Mouse (Mus musculus) MEL (cell line): Measurements from ENCODE around the gene A730015C16Rik. TPM values are rescaled to one million over a fixed set of nuclear protein-coding genes. Genes with fewer than 3 reads are reported as not detected.
A peak's percentile ranks its signal among the peaks of the same experiment; 100 is the strongest.

Source experiments
- DNase-seq: peaks from one replicate; pipeline ENCODE4 v3.0.0; 2011; ENCODE audit warnings: low read depth, low spot score
- H3K27ac ChIP-seq: 2 replicates; pipeline ENCODE4 v1.5.1; 2012; ENCODE audit warnings: low read depth, mild to moderate bottlenecking, control low read depth, low read length, moderate library complexity; ENCODE audit not compliant: control insufficient read depth
- H3K27me3 ChIP-seq, 2 experiments: fragments of 150-350 bp in 1 of 2; sonication (generic) in 1 of 2; 2 replicates each; pipeline ENCODE4 v1.6.1; 2012; ENCODE audit warnings: low read length in 2 of 2, mild to moderate bottlenecking in 2 of 2, improper control_type of control experiment in 1 of 2, moderate library complexity in 1 of 2; ENCODE audit not compliant: insufficient read depth in 2 of 2, control insufficient read depth in 1 of 2
- H3K36me3 ChIP-seq, 2 experiments: 2 replicates each; pipeline ENCODE4 v1.6.1; 2012 to 2014; ENCODE audit warnings: low read length in 2 of 2, improper control_type of control experiment in 1 of 2, inconsistent platforms in 1 of 2, mild to moderate bottlenecking in 1 of 2; ENCODE audit not compliant: insufficient read depth in 2 of 2, control insufficient read depth in 1 of 2
- H3K4me1 ChIP-seq, 2 experiments: fragments of 150-350 bp in 1 of 2; sonication (generic) in 1 of 2; 2 replicates each; pipeline ENCODE4 v1.6.1; 2012; ENCODE audit warnings: low read length in 2 of 2, improper control_type of control experiment in 1 of 2, mild to moderate bottlenecking in 1 of 2; ENCODE audit not compliant: insufficient read depth in 2 of 2, control insufficient read depth in 1 of 2
- H3K4me3 ChIP-seq, 2 experiments: fragments of 150-350 bp in 1 of 2; sonication (generic) in 1 of 2; 2 replicates each; pipeline ENCODE4 v1.5.1; 2012; ENCODE audit warnings: low read depth in 2 of 2, low read length in 2 of 2, mild to moderate bottlenecking in 2 of 2, moderate library complexity in 2 of 2, control low read depth in 1 of 2, improper control_type of control experiment in 1 of 2; ENCODE audit not compliant: control insufficient read depth in 1 of 2, insufficient read depth in 1 of 2
- H3K79me2 ChIP-seq: 2 replicates; pipeline ENCODE4 v1.6.1; 2012; ENCODE audit warnings: mild to moderate bottlenecking, low read length, moderate library complexity; ENCODE audit not compliant: control insufficient read depth, poor library complexity, insufficient read depth
- H3K9ac ChIP-seq: 2 replicates; pipeline ENCODE4 v1.6.1; 2012; ENCODE audit warnings: low read depth, mild to moderate bottlenecking, control low read depth, low read length, moderate library complexity; ENCODE audit not compliant: control insufficient read depth, poor library complexity, severe bottlenecking
- H3K9me3 ChIP-seq: fragments of 150-350 bp; sonication (generic); replicated peaks from 2 replicates; pipeline ENCODE4 v1.6.1; 2012; ENCODE audit warnings: mild to moderate bottlenecking, low read length, improper control_type of control experiment, moderate library complexity; ENCODE audit not compliant: insufficient read depth
- CHD1 ChIP-seq: IDR thresholded peaks from 2 replicates; pipeline ENCODE4 v1.6.1; 2012; ENCODE audit warnings: low read depth, mild to moderate bottlenecking, inconsistent platforms, low read length, improper control_type of control experiment
- CHD2 ChIP-seq: IDR thresholded peaks from 2 replicates; pipeline ENCODE4 v1.6.1; 2011; ENCODE audit warnings: low read length, improper control_type of control experiment
- CTCF ChIP-seq, 3 experiments: IDR thresholded peaks in 2 of 3; conservative IDR thresholded peaks in 1 of 3; 2 replicates each; pipeline ENCODE4 v1.5.1; 2011 to 2012; ENCODE audit warnings: low read length in 3 of 3, low read depth in 2 of 3, mild to moderate bottlenecking in 2 of 3, improper control_type of control experiment in 1 of 3, inconsistent platforms in 1 of 3, mixed read lengths in 1 of 3, moderate library complexity in 1 of 3; ENCODE audit not compliant: control insufficient read depth in 1 of 3, insufficient read depth in 1 of 3, poor library complexity in 1 of 3, severe bottlenecking in 1 of 3
- ELF1 ChIP-seq: IDR thresholded peaks from 2 replicates; pipeline ENCODE4 v1.6.1; 2014; ENCODE audit warnings: low read depth, mild to moderate bottlenecking, inconsistent platforms, low read length, improper control_type of control experiment, moderate library complexity
- EP300 ChIP-seq, 2 experiments: IDR thresholded peaks; 2 replicates each; pipeline ENCODE4 v1.6.1; 2011; ENCODE audit warnings: improper control_type of control experiment in 2 of 2, low read length in 2 of 2, low read depth in 1 of 2, mild to moderate bottlenecking in 1 of 2
- JUND ChIP-seq: IDR thresholded peaks from 2 replicates; pipeline ENCODE4 v1.6.1; 2011; ENCODE audit warnings: low read depth, mild to moderate bottlenecking, improper control_type of control experiment, low read length
- MEF2A ChIP-seq: IDR thresholded peaks from 2 replicates; pipeline ENCODE4 v1.6.1; 2014; ENCODE audit warnings: low read depth, mild to moderate bottlenecking, inconsistent platforms, low read length, improper control_type of control experiment; ENCODE audit not compliant: poor library complexity, insufficient replicate concordance, severe bottlenecking; ENCODE audit errors: extremely low read depth
- POLR2AphosphoS5 ChIP-seq: IDR thresholded peaks from 2 replicates; pipeline ENCODE4 v1.6.1; 2012; ENCODE audit warnings: low read depth, borderline replicate concordance, mild to moderate bottlenecking, inconsistent platforms, low read length, moderate library complexity, mixed read lengths
- TAL1 ChIP-seq: IDR thresholded peaks from 2 replicates; pipeline ENCODE4 v1.6.1; 2012; ENCODE audit warnings: mild to moderate bottlenecking, inconsistent platforms, low read length, moderate library complexity, mixed read lengths
- USF2 ChIP-seq, 2 experiments: IDR thresholded peaks; 2 replicates each; pipeline ENCODE4 v1.6.1; 2011 to 2012; ENCODE audit warnings: improper control_type of control experiment in 2 of 2, low read length in 2 of 2, borderline replicate concordance in 1 of 2, inconsistent platforms in 1 of 2, low read depth in 1 of 2, mild to moderate bottlenecking in 1 of 2; ENCODE audit not compliant: insufficient read depth in 1 of 2
- ZKSCAN1 ChIP-seq: IDR thresholded peaks from 2 replicates; pipeline ENCODE4 v1.6.1; 2012; ENCODE audit warnings: low read depth, mild to moderate bottlenecking, inconsistent platforms, low read length, improper control_type of control experiment, moderate library complexity
- ZMIZ1 ChIP-seq: IDR thresholded peaks from 2 replicates; pipeline ENCODE4 v1.6.1; 2012; ENCODE audit warnings: low read depth, mild to moderate bottlenecking, inconsistent platforms, low read length, improper control_type of control experiment, moderate library complexity
- ZNF384 ChIP-seq: IDR thresholded peaks from 2 replicates; pipeline ENCODE4 v1.6.1; 2012; ENCODE audit warnings: low read depth, mild to moderate bottlenecking, inconsistent platforms, low read length, improper control_type of control experiment
- polyA plus RNA-seq, 2 experiments: library from polyadenylated mRNA; stranded (reverse) in 1 of 2; unstranded in 1 of 2; fragments of >175 nt in 1 of 2; fragments of >200 nt in 1 of 2; gene quantifications; 2 replicates each; pipeline versions ENCODE4 v1.2.1 to v1.2.4; 2012; ENCODE audit warnings: low replicate concordance in 2 of 2, low read depth in 1 of 2; ENCODE audit not compliant: insufficient read length in 2 of 2, insufficient read depth in 1 of 2, missing spikeins in 1 of 2
- total RNA-seq: library from RNA; depleted of rRNA; stranded (reverse); fragments of 300-350 nt; gene quantifications from 2 replicates; pipeline ENCODE4 v1.2.3, GENCODE M21; 2012

The A730015C16Rik gene
- total and polyA plus RNA-seq, 3 experiments: 0.56 to 11.6 TPM; not detected in 1

GRCm38 (mm10) chr4:108835496-108835895 is 12.9 kb downstream of the A730015C16Rik start:
- no peaks in the 10 kb centered on the region for H3K9me3 ChIP-seq
- peak; percentile 61 for DNase-seq
- H3K27ac ChIP-seq: peak overlapping the region; percentile 82
- peaks cover 0 to 24% of the 10 kb centered on the region in 2 experiments; a peak in 2 of 4 replicates for H3K36me3 ChIP-seq
- H3K4me1 ChIP-seq: peaks cover 5 to 9% of the 10 kb centered on the region in 2 experiments
- peak overlapping the region; percentile 67 for H3K9ac ChIP-seq
- no peak for TF ChIP-seq ZKSCAN1
- no peak for TF ChIP-seq POLR2AphosphoS5
- TF ChIP-seq ZMIZ1: no peak
- TF ChIP-seq JUND: no peak
- no peak for TF ChIP-seq ELF1
- no peak for TF ChIP-seq CTCF (IDR thresholded peaks at IDR 0.05 in 2 of 3, conservative IDR thresholded peaks at IDR 0.05 in 1 of 3; ENCODE audit: control insufficient read depth in 1 of 3, insufficient read depth in 1 of 3, low read depth in 2 of 3, low read length in 3 of 3, poor library complexity in 1 of 3, severe bottlenecking in 1 of 3)
- no peak for TF ChIP-seq MEF2A
- TF ChIP-seq CHD2: no peak
- no peak for TF ChIP-seq ZNF384
- TF ChIP-seq TAL1: no peak
- TF ChIP-seq USF2 (IDR thresholded peaks at IDR 0.05; ENCODE audit: borderline replicate concordance in 1 of 2, insufficient read depth in 1 of 2, low read depth in 1 of 2, low read length in 2 of 2): no peak
- no peak for TF ChIP-seq EP300 (IDR thresholded peaks at IDR 0.05; ENCODE audit: low read depth in 1 of 2, low read length in 2 of 2)
- H3K27me3 ChIP-seq: no peaks in the 10 kb centered on the region
- H3K4me3 ChIP-seq: peak overlapping the region; percentile 79 to 89
- H3K79me2 ChIP-seq: peaks cover 35% of the 10 kb centered on the region

- Histone ChIP-seq H3K27ac (peak overlapping the region; percentile 82), H3K27me3 (no peaks in the 10 kb centered on the region), H3K36me3 (peaks cover 0 to 24% of the 10 kb centered on the region in 2 experiments; a peak in 2 of 4 replicates), H3K4me3 (peak overlapping the region; percentile 79 to 89), H3K9ac (peak overlapping the region; percentile 67), H3K9me3 (no peaks in the 10 kb centered on the region), H3K4me1 (peaks cover 5 to 9% of the 10 kb centered on the region in 2 experiments), H3K79me2 (peaks cover 33% of the 10 kb centered on the region)
- DNase-seq: no peak
- TF ChIP-seq EP300 (IDR thresholded peaks at IDR 0.05; ENCODE audit: low read depth in 1 of 2, low read length in 2 of 2): no peak
- TF ChIP-seq ZKSCAN1: no peak
- TF ChIP-seq CHD1: peak; percentile 75; the same call in 1 of the 2 replicates
Measured at GRCm38 (mm10) chr4:108834971-108835311, 13.5 kb downstream of the A730015C16Rik start.
